Mouse (Mus musculus) thymus, postnatal 25 days (tissue): Measurements from ENCODE around the gene Wnt3a.

Experiments
- DNase-seq: peaks from one replicate; pipeline ENCODE4 v3.0.0; 2022

Gene Wnt3a

DNA sequence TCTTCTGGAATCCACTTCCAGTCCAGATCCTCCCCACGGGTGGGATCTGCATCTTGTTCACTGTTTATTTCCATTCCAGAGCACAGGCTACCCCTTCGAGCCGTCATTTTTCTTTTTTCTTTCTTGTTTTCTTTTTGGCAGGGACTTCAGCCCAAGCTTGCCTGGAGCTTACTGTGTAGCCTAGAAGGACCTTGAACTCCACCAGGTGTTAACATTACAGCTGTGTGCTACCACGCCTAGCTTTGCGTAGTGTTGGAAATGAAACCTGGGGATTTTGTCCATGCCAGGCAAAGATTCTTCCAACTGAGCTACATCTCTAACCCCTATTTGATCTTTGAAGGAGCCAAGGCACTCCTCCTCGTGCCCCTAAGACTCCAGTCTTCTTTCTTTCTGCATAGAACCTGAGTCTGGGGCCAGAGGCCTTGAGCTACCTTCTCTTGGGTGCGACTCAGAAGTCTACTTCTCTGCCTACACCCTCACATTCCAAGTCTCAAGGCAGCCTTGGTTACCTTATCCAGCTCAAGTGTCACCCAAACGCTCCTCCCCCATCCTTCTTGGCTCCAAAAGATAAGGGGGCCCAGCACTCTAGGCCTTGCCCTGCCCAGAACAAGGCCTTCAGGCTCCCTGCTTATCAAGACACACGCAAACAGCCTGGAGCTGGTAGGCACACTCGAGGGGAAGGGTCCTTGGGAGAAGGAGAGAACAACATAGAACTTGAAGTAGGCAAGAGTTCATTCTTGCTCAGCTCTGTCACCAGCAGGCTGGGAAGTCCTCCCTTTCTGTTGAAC is 29.7 kb downstream of the Wnt3a start:
- DNase-seq = no peak

DNA sequence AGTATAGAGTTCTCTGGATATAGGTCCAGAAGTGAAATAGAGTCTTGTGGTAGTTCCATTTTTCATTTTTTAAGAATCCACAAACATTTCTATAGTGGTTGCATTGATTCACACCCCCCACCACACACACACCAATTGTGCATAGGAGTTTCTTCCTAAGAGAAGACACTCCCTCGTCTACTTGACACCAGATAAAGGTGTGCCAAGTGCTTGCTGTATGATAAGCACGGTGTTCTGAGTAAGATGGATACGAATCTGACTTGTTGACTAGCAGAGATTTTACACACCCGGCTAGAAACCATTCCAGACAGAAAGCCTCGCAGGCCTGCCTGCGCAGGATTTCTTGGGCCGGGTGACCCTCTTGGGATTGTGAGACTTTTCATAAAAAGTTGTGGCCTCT is 30.9 kb downstream of the Wnt3a start:
- no peak for DNase-seq

DNA sequence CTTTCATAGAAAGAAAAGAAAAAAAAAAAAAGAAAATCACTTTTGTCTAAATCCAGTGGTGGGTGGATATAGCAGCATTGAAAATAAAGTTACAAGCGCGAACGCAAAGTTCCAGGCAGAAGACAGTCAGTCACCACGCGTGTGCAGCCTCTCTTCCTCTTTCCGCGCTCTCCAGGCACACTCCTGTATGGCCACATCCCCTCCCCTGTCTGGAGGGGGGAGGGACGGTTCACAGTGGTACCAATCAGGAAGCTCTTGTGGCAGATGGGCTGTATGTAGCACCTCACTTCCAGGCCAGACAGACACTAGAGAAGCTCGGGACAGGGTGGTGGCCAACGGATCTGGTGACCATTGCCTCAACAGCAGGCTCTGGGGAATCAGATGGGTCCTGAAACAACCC is 42.5 kb downstream of the Wnt3a start:
- DNase-seq = no peak

DNA sequence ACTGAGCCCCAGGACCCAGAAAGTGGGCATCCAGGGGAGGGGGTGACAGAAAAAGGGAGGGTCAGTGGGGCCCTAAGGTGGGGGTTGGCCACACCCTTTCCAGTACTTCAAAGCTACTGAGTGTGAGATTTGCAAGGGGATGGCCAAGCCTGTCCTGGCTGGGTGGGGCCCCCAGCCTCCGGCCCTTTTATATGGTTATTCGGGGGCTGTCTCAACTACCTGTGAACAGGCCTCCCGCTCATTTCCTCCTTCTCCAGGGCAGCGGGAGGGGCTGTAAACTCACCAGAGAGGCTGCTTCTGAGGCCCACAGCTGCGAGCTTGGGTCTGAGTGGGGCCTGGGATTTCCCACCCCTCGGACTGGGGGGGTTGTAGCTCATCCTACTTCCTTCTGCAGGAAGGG is 46.7 kb downstream of the Wnt3a start:
- no peak for DNase-seq

DNA sequence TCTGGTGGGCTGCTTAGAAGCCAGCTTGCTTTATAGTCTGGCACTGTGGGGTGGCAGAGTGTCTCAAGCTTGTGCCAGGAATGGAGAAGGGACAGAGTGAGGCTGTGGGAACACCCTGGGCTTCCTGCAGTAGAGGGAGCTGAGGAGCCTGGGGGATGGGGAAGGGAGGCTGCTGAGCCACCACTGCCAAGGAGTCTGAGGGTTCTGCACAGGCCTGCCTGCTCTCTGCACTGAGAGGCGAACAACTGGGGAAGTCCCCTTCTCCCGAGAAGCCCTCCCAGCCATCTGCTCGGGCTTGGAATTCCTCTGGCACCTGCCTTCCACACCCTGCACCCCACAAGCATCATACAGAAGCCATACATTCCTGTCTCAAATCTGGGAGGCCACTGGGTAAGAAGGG is 48.7 kb downstream of the Wnt3a start:
- DNase-seq = no peak

DNA sequence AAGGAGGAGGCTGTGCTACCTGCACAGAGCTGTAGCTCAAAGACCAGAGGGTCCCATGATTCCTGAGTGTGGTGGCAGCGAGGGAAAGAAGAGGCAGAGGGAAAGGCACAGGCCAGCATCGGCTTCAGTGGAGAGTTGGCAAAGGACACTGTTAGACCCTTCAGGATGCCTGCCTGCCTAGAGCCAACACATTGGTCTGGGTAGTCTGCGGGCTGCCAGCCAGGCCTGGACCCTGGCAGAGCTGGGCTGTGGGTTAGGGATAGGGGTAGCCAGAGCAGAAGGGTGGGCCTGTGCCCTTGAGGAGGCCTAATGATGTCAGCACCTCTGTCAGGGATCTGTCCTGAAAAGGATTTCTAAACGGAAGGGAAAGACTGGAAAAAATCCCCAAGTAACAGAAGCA is 50.8 kb downstream of the Wnt3a start:
- no peak for DNase-seq

DNA sequence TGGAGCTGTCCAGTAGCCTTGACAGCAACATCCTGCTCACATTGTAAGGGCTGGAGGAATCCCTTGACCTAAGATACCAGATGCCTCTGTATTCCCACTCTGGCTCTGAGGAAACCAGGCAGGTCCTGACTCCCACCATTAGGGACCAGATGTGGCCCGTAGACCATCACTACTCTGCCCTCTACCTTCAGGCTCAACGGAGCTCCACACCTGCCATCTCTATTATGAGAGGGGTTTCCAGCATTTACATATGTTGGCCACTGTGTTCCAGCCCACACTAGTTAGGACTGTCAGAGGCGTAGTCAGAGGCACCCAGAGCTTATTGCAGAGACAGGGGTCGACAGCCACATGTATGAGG is 51.1 kb downstream of the Wnt3a start:
- DNase-seq = no peak

DNA sequence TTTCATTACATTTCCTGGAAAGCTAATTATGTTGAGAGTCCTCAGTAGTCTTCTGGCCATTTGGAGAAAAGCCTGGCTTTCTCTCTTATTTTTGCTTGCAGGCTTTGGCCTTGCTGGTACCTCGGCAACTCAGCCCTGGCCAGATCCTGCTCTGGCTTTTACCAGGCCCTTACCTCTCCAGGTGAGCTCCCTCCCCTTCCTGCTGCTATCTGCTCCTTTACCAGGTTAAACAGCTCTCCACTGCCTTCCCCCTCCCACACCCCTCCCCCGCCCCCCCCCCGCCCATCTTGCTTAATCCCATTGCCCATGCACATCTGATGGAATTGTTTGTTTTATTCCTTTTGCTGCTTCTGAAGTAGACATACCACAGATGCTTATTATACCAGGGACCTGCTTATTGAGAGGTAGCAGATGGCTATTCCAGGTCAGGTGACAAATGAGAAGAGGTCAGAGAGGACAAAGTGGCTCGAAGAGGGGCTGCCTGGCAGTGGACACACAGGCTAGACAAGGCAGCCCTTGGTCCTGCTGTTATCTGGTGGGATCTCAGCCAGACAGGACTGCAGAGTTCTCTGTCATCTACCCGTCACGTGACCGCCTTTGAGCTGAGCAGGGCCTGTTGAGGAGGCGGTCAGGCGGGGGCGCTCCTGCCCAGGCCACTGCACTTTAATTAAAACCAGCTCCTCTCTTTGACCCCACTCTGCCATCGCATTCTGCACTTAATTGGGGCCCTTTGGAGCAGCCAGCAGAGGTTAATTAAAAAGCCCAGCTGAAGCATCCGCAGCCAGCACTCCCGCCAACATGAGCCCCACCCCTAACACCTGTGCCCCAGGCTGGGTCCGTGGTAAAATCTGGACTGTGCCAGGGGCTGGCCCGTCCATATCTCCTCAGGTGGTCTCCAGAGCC is 51.8 kb downstream of the Wnt3a start:
- DNase-seq = peak; percentile 25

DNA sequence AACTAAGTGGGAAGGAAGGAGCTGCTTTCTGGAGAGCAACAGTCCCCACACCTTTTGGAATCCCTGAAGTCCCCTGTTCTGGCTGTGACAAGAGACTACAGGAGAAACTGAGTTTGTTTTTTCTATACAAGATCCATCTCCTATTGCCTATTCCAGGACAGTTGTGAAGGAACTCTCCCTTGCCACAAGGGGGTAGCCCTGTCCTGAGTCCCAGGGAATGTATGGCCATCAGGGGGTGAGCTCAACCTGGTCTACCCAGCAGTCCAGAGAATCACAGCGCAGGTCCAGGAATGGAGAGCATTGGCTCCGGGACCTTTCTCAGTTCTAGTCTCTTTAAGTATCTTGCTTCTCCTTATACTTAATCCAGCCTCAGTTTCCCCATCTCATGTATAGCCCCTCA is 57.8 kb downstream of the Wnt3a start:
- DNase-seq = no peak

DNA sequence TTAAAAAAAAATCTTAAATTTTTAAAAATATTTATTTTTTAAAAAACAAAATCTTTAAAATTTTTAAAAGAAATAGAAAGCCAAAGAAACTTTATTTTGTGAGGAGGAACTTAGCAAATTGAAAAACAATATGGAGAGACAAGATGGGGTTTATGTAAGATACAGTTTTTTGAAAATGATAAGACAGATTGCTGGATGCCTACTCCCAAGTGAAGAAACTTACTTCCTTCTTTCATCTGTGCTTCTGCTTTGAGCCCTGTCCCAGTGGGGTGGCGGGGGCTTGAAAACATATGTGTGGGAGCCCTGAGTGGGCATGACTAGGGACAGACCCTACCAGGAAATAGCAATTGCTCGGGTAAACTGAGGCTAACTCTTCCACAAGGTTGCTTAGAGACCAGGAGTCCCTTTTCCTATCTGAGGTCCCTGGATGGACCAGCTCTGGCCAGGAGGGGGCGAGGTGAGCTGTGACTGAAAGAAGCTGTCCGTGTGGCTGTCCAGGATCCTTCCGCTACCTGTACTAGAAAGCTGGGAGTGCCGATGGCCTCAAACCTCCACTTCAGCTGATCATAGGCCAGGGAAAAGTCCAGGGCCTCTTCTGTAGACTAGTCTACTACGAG is 60.3 kb downstream of the Wnt3a start:
- DNase-seq = peak; percentile 57

DNA sequence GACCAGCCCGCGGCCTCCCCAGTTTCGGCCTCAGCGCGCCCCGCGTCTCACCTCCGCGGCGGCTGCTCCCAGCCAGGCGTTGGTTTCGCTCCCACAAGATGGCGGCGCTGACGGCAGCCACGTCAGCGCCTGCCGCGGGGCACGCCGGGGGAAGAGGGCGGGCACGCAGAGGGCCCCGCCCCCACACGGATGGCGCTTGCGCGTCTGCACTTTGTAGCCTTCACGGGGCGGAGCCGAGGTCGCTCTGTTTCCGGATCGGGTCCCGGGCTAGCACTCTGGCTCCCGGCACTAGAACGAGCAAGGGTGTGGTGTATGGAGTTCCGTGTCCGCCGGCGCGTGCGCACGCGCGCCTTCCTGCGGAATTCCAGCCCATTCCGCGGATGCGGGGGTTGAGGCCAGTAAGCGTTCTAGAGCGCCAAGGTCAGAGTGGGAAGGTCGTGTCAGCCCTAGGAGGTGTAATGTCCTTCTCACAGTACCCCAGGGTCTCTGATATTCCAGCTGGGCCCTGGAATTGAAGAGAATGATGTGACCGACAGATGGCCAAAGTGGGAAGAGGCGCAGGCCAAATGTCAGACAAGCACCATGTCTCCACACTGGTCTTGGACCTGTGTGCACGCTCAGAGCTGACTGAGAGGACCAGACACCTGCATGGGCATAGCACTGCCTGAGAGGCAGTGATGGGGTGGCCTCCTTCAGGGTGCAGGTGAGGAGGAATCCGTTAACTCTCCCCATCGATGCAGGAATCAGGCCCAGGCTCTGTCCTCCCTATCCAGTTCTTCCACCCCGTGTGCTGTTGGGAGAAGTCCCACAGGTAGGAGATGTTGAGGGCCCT is 62.2 kb downstream of the Wnt3a start, which contains the start of gene Arf1:
TSS of gene Arf1 (minus strand) at position 149 of the 832 bp plus-strand sequence.
- peak; percentile 98 for DNase-seq

DNA sequence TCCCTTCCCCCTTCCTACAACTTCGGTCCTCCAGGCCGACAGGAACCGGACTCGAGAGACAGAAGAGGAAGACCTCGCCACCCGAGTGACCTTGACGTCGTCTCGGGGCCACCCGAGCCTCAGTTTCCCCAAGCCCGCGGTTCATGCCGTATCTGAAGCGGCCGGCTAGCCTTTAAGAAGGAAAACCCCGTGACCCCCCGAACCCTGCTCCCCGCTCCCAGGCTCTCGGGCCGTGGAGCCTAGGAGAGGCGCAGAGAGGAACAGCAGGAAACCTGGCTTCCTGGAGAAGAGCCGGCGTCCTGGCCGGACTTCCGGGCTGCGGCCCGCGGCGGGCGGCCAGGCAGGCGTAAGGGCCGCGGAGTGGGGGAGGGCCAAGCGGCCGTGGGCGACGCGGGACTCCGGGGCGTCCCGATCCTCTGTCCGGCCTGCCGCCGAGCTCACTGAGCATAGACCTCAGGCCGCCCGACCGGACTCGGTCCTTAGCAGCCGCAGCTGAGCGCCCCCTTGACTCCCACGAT is 62.9 kb downstream of the Wnt3a start:
- no peak for DNase-seq

DNA sequence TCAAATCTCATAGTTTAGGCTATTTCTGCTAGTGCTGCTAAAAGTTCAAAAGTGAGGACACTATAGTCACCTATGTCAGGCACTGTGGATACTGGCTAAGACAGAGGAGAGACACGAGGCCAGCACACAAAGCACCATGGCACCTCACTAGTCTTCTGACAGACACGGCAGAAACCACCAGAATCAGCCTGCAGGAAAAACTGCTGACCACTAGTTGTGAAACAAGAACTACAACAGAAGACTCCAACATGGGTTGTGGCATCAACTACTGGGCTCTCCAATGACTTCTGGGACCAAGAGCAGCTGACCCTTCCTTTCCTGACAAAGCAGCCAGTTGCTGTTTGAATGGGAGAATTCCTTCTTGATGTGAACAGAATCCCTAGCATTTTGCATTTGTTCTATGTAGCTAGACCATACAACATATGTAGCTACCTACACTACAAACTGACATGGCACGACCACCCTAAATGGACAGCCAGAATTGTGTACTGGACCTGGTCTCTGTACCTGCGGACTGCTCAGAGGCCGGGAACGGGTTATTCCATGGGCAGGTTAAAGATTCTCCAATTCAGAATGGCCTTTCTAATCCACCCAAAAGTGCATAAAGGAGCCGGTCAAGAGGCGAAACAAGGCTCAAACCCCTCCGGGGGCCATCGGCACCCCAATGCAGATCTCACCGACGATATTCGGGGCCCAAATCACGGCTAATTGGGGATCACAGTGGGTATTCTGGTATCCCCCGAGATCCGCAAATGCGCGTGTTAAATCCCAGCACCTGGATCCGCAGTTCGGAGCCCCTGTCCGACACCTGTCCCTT is 63.6 kb downstream of the Wnt3a start:
- DNase-seq = no peak

DNA sequence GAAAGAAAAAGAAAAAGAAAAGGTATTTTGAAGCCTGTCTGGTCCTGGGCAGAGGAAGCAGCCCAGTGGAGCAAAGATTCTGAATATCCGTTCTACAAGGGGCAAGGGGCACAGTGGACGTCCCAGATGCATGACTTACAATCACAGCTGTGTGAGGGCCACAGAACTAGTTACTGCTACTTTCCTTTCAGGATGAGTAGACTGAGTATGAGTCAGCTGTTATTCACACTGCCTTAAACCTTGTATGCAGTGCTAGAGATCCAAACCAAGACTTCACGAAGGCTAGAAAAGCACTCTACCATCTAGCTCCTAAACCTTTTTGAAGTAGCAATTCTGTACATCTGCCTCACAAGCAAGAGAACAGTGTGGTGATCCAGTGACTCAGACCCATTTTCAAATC is 64.3 kb downstream of the Wnt3a start:
- DNase-seq = no peak

DNA sequence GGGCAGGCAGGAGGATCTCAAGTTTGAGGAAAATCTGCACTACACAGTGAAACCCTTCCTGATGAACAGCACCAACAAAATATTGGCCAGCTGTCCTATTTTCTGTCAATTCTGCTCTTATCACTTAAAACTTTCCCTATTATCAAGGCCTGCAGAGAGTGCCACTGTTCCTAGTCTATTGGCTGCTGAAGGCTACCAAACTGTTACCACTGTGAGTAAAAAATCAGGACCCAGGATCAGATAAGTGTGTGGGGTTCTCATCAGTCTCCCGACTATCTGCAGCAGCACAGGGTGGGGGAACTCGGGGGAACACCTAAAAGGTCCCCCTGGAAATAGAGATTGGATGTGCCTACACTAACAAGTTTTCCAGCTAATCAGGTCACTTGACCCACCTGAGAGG is 65.4 kb downstream of the Wnt3a start:
- DNase-seq = no peak

DNA sequence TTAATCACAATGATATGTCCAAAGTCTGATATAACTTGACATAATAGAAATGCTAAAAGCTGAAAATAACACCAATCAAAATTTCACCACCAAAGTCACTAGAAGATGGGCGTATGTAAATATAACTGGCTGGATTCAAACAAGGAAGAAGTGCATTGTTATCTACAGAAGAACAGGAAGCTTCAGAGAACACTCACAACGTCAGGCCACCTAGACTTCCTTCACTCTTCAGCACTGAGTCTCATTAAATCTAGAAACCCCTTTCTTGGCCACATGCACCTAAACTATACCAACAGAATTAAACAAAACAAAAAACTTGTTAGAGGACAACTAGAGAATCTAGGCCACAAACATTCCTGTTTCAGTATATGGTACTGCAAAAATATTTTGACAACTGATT is 66.1 kb downstream of the Wnt3a start:
- DNase-seq = no peak

DNA sequence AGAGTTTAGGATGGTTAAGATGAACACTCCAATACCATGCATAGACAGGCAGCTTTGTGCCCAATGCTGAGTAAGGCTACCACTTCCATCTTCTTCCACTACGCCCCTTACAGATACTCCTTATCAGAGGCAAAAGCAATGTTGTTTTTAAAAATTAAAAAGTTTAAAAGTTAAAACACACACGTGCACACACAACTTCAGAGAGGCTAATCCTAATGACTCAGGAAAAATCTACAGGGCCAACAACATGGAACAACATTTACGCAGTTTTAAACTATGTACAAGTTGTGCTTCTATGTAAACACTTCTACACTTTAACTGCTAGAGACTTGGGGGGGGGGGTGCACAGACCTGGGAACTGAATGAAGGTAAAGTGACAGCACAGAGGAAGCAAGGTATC is 66.5 kb downstream of the Wnt3a start:
- DNase-seq = no peak

DNA sequence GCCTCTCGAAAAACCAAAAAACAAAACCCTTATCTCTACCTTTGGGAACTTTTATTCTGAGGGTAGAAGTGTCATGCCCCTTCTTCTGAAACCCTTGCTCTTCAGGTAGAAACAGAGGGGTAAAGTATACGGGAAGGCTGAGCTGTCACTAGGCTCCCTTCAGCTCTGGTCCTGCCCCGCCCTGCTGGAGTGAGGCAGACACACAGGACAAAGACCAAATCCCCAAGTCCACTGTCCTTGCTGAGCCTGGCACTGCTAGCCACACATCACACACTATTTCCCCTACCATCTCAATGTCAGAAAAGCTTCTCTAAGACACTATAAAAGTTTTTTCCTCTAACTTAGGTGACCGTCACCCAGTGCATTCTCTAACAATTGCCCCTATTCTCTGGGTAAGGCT is 68.2 kb downstream of the Wnt3a start:
- DNase-seq = no peak

DNA sequence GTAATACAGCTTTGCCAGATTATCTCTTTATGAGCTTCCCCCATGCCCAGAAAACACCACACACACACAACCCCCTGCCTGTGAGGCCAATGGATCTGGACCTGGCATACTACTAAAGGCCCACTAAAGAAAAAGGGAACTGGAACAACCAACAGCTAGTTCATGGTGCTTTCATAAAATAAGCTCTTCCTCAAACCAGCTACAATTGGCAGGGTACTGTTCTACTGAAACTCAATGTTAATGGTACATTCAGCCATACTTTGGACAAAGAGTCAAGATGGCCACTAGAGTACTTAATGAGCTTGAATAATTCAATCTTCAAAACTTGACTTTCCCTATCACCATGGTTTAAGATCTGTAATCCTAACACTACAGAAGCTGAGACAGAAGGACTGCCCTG is 68.9 kb downstream of the Wnt3a start:
- DNase-seq = no peak

DNA sequence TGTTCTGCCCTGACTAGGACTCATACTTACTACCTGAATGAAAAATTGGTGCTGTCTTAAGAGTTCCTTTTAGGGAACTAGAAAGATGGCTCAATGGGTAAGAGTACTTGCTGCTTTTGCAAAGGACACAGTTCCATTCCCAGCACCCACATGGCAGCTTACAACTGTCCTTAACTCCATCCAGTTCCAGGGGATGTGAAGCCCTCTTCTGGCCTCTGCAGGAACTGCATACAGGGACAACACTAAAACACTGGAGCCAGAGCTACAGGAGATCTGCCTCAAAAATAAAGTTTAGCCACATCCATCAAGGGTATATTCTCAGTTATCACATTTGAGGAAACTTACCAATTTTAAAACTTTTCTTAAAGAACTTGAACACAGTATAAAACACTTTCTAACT is 71.5 kb downstream of the Wnt3a start:
- peak; percentile 57 for DNase-seq

DNA sequence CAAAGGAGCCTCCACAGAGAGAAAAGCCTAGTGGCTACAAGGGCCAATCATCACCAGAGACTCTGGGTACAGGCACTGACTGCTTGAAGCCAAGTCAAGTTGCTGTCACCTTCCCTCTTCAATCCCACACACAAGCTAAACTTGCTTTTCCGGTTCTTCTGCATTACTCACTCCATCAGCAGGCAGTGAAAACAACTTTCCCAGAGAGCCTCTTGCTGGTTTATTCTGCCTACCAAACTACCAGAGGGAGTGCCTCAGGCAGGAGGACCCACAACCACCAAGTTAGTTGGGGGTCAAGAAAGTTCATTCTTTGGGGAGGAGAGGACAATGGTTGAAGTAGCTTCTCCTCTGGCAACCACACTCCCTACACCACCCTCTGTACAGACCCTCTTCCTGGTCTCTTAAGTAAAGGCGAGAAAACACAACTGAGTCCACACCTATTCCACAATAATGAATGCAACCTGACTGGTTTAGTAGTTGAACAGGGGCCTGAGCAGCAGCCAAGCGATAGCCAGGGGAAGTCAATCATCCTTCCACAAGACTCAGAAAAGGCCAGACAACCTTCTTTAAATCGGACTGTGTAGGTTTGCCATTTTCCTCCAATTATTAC is 72.1 kb downstream of the Wnt3a start:
- DNase-seq = no peak
